Mouse (Mus musculus) kidney, adult 2 months (tissue): ENCODE results near the gene Zfp646.

ENCODE experiments used
- CTCF ChIP-seq: fragments of 200-500 bp; conservative IDR thresholded peaks from 2 replicates; pipeline ENCODE4 v1.5.1; 2011; ENCODE audit warnings: low read depth, mild to moderate bottlenecking, control low read depth, low read length, moderate library complexity, mixed read lengths; ENCODE audit not compliant: insufficient read depth, insufficient read length
- POLR2A ChIP-seq: fragments of 200-500 bp; IDR thresholded peaks from one replicate; pipeline ENCODE4 v1.6.1; 2011; ENCODE audit warnings: low read depth, low read length, control low read depth

DNA sequence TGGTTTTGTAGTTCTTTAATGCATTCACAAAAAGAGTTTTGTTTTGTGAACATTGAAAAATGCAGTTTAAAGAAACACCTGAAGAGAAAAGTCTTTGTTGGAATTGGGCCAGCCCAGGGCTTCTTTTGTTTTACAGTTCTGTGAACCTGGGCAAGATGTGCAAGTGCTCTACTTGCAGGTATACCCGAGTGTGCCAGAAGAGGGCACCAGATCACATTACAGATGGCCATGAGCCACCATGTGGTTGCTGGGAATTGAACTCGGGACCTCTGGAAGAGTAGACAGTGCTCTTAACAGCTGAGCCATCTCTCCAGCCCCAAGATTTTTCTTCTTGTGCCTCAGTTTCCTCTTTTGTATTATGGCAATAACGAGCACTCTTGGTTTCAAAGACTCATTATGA, 42.2 kb downstream of the Zfp646 start:
- peak; percentile 62 for TF ChIP-seq CTCF
- no peak for TF ChIP-seq POLR2A
